Mouse (Mus musculus) cortical plate, adult 2 months (tissue): ENCODE results near the gene Lrig1.

Experiments used
- CTCF ChIP-seq: fragments of 200-500 bp; IDR thresholded peaks from 2 replicates; pipeline ENCODE4 v1.5.1; 2011; ENCODE audit warnings: mild to moderate bottlenecking, control low read depth, low read length; ENCODE audit not compliant: insufficient read depth; ENCODE audit errors: extremely low read depth
- POLR2A ChIP-seq: fragments of 200-500 bp; IDR thresholded peaks from 2 replicates; pipeline ENCODE4 v1.6.1; 2011; ENCODE audit warnings: mild to moderate bottlenecking, low read length, control low read depth; ENCODE audit not compliant: insufficient read depth; ENCODE audit errors: extremely low read depth

DNA sequence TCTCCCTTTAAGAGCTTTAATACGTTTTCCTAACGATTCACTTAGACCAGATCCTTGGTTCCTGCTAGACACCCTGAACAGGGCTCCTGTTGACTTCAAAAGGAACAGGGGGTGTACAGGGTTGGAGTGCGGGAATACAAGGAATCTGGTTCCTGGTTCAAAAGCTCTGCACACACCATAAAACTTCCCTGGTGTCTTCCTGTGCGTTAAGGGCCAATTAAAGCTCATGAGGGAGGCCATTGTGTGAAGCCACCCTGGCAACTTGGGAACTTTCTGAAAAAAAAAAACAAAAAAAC is 15.6 kb upstream of the Lrig1 start:
- TF ChIP-seq CTCF (no peak), POLR2A (no peak)
